Mouse (Mus musculus) olfactory bulb, adult 2 months (tissue): Measurements from ENCODE around the gene Lamc1.

Source experiments
- CTCF ChIP-seq: fragments of 200-500 bp; IDR thresholded peaks from 2 replicates; pipeline ENCODE4 v1.5.1; 2012; ENCODE audit warnings: low read depth, mild to moderate bottlenecking, low read length, moderate library complexity; ENCODE audit not compliant: insufficient read depth
- POLR2A ChIP-seq: fragments of 200-500 bp; IDR thresholded peaks from 2 replicates; pipeline ENCODE4 v1.6.1; 2012; ENCODE audit warnings: mild to moderate bottlenecking, low read depth, low read length, moderate library complexity; ENCODE audit not compliant: insufficient read depth

GRCm38 (mm10) chr1:153321404-153321803 lies 11.2 kb downstream of the Lamc1 start:
- TF ChIP-seq CTCF (no peak), POLR2A (no peak)
